Mouse (Mus musculus): Measurements from ENCODE around the gene 1190007I07Rik.

1190007I07Rik gene

DNA sequence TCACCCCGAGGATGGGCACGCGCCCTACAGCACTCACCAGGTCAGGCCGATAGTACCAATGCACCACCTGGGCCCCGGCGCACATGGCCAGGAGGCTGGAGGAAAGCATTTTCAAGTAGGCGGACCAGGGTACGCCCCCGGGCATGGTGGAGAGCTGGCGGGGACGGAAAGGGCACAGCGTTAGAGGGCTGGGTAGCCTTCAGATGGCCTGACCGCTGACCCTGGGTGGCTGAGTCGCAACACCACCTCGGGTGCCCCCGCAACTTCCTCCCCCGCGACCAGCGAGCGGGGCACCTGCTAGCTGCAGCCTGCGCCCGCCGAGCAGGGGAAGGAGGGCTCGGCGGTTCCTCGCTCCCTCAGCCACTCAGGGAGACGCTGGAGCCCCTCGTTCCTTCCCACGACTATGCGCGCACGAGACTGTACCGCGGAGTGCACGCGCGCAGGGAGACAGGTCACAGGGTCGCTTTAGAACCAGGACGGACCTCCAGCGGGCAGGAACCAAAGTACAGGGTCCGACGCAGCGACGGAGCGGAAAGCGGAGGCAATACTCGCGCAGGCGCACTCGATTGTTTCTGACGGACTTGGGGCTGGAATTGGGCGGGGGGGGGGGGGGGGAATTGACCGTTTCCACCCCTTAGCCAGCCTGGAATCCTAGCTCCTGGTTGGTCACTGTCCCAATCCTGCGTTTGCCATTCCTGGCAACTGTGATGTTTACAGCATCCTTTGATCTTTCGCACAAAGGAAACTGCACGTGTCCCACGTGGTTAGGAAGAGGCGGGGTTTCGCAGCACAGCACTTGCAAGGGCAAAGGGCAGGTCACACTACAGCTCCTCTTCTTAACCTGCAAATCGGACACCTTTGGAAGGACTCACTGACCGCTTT lies at the start of gene 1190007I07Rik:
1190007I07Rik (minus strand) TSS at position 558 of the 882 bp plus-strand sequence.
- peak; percentile 73 for DNase-seq (ENCODE audit: low read depth, low spot score)

DNA sequence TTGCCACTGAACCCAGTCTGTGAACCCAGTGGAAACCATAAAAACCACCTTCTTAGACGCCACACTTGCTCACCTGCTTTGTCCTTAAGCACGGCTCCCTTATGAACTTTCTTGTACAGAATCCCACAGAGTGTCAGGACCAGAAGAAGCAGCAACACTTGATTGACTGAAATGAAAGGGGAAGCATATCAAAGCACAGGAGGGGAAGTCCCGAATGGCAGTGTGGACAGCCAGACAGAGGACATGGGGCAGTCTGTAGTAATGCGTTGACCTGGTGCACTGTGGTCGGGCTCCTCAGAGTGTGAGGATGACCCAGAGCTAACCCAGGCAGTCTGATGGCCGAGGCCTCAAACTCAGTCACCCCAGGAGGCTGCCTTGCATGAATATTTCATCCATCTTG lies 47.2 kb upstream of the 1190007I07Rik start:
- DNase-seq (ENCODE audit: low read depth, low spot score) = no peak

DNA sequence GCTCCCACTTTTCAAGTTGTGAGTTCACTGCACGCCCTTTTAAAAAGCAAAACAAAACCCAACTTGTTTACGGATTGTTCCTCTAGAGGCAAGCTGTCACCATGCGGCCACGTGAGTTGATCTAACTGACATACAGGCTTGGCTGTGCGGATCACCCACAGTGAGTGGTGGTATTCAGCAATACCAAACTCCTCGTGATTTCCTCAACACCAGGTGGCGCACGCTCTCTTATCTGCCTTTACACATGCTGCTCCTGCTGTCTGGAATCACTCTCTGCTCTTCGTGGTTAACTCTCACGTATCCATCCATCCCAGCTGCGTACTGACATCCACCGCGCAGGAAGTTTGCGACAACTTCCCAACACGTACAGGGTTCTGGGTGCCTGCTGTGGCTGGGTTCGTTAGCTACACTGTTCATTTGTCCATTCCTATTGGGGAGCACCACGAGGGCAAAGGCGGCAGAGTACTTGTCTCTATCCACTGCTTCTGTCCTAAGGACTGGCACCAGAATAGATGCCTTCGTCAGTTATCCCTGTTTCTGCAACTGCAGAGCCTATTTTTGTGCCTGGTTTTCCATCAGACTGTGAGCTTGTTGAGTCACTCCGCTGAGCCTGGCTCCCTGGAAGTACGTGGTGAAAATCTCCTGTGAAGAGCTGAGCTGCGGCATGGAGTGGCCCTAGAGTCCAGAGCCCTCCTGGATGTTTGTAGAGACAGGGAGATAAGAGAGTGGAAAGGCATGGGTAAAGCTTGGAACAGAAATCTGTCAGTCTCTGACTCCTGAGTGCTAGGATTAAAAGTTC lies 43.6 kb upstream of the 1190007I07Rik start:
- DNase-seq (ENCODE audit: low read depth, low spot score) = peak; percentile 69

DNA sequence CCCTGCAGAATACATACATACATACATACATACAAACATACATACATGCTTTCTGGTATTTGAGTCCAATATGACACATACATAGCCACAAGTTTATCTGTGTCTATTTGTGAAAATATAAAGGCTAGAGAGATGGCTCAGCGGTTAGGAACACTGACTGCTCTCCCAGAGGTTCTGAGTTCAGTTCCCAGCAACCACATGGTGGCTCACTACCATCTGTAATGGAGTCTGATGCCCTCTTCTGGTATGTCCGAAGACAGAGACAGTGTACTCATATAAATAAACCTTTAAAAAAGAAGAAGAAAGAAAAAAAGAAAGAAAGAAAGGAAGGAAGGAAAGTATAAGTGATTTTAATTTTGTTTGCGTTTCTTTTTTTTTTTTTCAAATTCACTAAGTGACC lies 42.9 kb upstream of the 1190007I07Rik start:
- no peak for DNase-seq (ENCODE audit: low read depth, low spot score)

DNA sequence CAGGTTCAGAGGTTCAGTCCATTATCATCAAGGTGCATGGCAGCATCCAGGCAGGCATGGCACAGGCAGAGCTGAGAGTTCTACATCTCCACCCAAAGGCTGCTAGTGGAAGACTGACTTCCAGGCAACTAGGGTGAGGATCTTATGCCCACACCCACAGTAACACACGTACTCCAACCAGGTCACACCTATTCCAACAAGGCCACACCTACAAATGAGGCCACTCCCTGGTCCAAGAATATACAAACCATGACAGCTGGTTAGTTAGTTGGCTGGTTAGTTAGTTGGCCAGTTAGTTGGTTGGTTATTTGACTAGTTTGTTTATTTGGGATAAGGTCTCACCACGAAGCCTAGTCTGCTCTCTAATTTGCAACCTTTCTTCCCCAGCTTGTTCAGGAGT lies 40.3 kb upstream of the 1190007I07Rik start:
- DNase-seq (ENCODE audit: low read depth, low spot score) = no peak

DNA sequence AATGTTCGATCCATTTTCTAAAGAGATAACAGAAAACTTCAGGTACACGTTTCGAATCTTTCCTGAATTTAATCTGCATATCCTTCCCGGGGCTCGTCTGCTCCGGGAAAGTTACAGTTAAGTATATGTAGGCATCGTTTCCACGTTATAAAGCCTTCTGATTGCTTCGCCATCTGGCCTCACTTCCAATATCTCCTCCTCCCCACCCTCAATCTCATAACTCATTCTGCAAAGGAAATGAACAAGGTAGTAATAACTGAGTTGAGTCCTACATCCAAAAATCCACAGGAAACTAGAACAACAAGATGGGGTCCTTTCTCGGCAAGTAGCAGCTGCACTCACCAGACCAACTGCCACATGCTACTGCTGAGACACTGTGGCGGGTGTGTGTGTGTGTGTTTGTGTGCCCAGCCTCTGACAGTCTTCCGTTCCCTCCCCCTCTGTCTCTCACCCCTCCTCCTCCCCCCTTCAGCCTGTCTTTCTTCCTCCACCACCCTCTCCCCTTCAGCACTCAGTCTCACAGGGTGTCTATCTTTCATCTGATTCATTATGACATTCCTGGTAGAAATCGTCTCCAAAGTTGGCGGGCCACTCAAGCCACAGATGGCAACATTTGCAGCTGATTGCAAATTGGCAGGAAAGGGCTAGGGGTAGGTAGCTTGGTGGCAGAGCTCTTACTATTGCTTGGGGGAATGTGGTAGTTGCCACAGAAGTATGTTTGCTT lies 39.4 kb upstream of the 1190007I07Rik start:
- peak; percentile 71 for DNase-seq (ENCODE audit: low read depth, low spot score)

DNA sequence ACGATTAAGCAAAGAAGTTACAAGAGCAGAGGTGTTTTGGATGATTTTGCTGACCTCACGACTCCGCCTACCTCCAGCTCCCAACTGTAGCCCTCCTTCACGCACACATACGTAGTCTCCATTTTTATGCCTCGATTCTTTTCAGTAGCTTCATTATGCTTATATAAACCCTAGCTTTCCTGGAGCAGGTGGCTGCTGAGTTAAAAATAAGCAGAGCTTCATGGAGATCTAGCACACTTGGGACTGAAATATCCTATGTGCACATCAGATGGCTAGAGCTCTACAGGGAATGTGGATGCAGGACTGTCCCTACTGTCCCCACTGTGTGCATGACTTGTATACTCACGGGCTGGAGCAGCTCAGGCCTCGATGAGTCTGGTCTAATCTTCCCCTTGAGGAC lies 38.8 kb upstream of the 1190007I07Rik start:
- no peak for DNase-seq (ENCODE audit: low read depth, low spot score)

DNA sequence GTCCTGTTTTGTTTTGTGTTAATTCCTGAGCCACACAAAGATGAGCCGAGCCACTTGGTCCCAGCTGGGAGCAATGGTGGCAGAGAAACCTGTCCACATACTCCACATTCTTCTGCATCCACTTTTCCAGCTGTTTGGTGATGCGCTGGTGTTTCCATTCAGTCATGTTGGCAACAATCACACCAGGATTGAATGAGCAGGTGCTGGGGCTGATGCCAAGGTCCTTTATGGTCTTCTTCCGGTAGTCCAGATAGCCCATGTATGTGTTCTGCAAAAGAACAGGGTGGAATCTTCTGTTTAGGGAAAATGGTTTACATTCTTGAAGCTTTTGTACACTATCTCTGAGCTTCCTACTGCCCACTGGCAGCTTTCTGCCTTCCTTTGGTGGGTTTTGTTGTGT lies 31.6 kb upstream of the 1190007I07Rik start:
- no peak for DNase-seq (ENCODE audit: low read depth, low spot score)

DNA sequence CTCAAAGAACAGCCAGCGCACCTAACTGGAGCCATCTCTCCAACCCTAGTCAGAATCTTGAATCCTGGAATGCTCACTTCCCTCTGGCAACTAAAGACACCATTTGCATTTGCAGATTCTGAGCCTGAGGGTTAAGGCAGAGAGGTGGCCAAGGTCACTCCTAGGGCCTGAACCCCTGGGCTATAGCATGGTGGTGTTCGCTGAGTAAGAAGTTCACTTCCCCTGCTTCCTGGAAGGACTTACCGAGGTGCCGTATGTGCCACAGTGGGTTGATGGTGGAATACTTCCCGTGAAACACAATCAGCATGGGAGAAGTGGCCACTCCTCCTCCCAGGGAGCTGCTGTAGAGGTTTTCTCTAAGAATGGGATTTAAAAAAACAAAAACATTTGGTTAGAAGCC lies 29.6 kb upstream of the 1190007I07Rik start:
- no peak for DNase-seq (ENCODE audit: low read depth, low spot score)

DNA sequence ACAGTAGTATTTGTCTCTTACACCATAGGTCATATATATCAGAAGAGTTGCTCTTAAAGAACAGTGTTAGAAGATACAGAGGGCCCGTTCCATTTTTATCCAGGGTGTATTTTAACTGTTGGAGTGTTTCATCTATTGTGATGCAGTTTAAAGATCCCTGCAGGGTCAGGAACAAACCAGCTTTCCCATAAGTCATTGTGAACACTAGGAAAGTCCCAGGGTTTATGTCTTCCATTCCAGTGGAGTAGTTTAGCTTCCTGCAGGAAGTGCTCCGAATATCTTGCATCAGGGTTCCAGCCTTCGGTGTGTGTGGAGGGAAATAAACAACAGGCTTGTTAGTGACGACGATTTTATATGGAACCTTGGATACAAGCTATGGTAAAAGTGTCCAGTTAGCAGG lies 28.2 kb upstream of the 1190007I07Rik start:
- DNase-seq (ENCODE audit: low read depth, low spot score) = no peak

DNA sequence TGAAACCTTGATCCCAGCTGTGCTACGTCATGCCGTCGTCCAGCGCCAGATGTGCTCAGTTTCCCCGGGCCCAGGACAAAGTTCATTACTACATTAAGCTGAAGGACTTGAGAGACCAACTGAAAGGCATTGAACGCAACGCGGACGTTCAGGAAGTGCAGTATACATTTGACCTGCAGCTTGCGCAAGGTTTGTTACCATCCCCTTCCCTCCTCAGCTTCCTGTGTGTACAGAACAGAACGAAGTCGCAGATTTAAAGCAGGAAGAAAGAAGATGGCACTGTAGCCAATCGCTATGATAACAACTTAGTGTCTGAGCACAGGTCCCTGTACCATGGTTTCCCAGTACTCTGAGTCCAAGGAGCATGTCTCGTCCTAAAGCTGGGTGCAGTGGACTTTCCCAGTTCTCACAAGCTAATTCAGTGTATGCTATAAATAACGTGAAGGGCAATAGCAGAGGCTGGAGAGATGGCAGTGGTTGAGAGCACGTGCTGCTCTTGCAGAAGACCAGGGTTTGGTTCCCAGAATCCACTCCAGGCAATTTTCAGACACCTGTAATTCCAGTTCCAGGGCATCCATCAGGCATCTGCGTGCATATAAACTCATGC lies 24.3 kb upstream of the 1190007I07Rik start:
- no peak for DNase-seq (ENCODE audit: low read depth, low spot score)

DNA sequence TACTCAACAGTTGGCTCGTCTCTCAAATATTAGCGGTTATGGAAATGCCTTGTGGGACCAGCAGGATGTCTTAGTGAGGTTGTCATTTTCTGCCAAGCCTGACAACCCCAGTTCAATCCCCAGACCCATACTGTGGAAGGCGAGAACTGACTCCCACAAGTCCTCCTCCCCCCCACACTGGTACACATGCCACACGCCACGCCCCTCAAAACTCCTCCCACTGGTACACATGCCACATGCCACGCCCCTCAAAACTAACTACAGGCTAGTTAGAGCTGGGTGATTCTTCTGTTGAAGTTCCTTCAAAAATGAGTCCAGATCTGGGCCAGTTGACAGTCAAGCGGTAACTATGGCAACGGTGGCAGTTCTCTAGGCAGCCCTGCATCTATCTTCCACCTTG lies 23.1 kb upstream of the 1190007I07Rik start:
- DNase-seq (ENCODE audit: low read depth, low spot score) = no peak

DNA sequence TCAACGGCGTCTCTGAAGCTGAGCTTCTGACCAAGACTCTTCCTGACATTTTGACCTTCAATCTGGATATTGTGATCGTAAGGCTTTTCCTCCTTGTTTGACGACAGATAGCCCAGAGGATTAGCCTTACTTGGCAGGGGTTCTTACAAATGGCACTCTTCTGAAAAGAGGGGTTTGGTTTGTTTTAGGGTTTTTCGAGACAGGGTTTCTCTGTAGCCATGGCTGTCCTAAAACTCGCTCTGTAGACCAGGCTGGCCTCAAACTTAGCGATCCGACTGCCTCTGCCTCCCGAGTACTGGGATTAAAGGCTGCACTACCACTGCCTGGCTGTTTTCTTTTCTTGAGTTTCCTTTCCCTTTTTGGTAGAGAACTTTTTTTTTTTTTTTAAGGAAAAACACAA lies 18.5 kb upstream of the 1190007I07Rik start:
- no peak for DNase-seq (ENCODE audit: low read depth, low spot score)

DNA sequence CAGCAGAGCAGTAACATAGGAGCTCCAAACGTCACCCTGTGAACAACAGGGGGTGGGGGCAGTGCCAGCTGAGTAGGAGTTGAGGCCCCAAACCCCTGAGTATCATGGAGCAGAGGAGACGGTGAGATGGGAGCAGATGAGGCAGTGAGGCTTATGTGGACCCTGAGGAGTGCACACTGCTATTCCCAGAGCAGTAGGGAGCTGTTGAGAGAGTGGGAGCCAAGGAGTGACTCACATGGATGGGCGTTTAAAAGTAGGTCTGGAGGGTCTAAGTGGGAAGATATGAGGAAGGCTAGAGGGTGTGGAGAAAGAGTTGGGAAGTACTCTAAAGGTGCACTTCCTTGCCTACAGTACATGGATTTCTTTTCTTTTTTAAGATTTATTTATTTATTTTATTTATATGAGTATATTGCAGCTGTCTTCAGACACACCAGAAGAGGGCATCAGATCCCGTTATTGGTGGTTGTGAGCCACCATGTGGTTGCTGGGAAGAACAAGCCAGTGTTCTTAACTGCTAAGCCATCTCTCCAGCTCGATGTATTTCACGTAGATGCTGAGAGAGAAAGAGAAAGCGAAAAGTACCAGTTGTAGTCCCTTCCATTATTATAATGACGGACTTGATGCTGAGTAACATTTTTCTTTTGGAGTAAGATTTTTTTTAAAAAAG lies 16.1 kb upstream of the 1190007I07Rik start:
- DNase-seq (ENCODE audit: low read depth, low spot score) = no peak

DNA sequence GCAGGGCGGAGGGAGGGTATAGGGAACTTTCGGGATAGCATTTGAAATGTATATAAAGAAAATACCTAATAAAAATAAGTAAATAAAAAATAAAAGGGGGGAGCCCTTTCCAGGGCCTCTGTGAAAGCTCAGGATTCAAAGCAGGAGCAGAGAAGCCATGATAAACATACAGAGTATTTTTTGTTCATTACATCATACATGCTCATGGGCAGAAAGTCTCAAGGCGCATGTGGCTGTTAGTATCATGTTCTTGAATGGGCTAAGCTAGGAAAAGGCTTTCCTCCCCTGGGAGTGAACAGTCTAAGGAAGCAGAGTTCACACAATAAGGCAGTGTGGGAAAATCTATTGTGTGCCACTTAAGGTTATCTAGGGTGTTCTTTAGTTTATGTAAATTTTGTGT lies 13.3 kb upstream of the 1190007I07Rik start:
- no peak for DNase-seq (ENCODE audit: low read depth, low spot score)

DNA sequence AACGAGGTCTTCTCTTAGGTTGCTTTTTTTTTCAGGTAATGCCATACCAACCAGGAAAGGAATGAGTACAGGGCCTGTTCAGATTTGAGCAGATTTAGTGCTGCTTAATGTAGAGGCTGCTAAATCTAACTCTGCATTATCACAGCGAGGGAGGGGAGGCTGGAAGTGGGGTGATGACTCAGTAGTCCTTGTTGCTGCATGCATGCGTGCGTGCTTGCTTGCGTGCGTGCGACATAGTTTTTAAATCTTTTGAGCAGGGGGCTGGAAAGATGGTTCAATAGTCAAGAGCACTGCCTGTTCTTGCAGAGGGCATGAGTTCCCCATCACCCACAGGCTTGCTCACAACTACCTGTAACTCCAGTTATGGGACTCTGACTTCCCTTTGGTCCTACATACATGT lies 11.3 kb upstream of the 1190007I07Rik start:
- DNase-seq (ENCODE audit: low read depth, low spot score) = no peak

DNA sequence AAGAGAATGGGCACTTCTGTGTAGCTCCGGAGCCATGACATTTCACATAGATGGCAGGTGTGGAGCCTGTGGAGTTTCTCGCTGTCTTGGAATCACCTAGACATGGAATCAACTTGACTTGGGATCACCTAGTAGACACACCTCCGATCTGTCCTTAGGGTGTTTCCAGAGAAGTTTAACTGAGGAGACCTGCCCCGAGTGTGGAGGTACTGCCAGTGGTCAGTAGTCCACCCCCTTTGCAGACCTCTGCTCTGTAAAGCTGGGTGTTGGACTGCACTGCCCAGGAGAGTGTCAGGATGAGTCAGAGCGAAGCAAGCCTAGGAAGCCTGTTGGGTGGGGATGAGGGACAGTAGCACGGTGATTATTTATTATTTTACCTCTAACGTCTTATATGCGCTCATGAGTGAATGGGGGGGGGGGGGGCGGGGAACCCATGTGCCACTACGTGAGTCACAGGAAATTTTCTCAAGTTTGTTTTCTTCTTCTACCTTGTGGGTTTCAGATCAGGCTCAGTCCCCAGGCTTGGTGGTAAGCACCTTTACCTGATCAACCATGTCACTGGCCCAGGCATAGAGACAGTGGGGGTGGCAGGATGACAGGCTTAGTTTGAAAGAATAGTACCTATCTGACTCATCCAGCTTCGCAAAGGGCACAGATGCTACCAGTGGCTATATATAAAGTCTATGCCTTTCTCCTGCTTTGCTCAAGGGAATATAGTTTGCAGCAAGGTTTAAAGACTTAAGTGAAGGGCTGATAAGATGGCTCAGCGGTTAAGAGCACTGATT lies 9.7 kb upstream of the 1190007I07Rik start:
- DNase-seq (ENCODE audit: low read depth, low spot score) = no peak

DNA sequence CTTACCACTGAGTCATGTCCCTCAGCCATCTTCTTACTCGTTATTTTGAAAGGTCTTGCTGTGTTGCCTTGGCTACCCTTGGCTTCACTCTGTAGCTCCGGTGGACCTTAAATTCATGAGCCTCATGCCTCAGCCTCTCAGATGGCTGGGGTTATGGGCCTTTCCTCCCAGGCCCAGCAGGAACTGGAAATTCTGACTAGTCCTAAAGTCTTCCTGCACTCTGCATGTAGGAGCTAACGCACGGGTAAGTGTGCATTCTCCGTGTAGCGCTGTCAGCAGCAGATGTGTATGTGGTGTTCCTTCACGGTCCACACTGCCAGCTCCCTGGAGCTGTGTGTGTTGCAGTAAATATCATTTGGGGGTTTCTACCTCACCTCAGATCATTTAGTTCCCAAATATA lies 8.1 kb upstream of the 1190007I07Rik start:
- no peak for DNase-seq (ENCODE audit: low read depth, low spot score)

DNA sequence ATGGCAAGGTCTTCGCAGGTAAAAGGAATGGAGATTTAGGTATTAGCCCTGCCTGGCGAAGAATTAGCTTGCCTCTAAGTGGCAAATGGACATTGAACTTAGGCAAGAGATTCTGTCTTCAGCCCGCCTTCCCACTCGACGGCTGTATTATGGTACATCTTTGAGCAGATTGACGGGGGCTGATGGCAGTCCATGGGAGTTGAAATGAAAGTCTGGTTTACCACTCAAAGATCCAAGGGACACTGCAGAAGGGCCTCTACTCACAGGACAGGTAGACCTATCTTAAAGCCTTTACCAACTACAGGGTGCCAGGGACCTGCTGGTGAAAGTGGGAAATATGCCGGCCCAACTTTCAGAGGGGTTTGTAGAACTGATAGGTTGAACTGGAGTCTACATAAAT lies 7.5 kb upstream of the 1190007I07Rik start:
- DNase-seq (ENCODE audit: low read depth, low spot score) = no peak

DNA sequence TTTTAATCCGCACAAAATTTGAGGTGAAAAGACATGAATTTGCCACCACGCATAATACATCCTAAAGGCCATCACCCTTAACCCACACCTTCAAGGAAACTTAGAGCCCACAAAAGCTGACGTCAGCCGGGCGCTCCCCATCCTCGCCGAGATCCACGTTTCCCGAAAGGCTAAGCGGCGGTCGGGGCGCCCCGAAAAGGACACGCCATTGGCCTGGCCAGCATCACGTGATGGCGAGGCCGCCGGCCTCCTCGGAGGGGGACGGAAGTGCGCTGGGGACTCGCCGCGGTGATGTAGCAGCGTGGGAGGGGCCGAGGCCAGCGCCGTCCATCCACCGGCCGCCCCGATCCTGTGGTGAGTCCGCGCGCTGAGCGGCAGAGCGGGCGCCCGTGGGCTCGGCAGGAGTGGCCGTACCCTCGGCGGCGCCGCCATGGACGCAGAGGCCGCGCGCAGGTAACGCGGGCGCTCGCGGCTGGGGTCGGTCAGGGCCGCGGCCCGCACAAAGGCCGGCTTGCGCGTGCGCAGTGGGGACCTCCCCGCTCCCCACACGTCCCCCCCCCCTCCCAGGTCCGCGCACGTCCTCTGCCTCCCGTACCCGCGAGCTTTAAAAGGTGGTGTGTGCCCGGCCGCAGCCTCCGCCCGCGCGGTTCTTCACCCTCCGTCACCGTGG lies 6.7 kb upstream of the 1190007I07Rik start, which contains the start of gene Tdg:
Tdg (plus strand) TSS at position 243 of the 670 bp plus-strand sequence.
- DNase-seq (ENCODE audit: low read depth, low spot score) = peak; percentile 88

Data from brain, embryonic 18.5 days (tissue).